Mouse (Mus musculus): ENCODE measurements around the gene Mindy3. TPM values are rescaled to one million over a fixed set of nuclear protein-coding genes. Genes with fewer than 3 reads are reported as not detected.

Gene Mindy3
- polyA plus RNA-seq, 1 experiment from 2014 or later: 21.6 TPM

GRCm38 (mm10) chr2:12418121-12418520 is 1.1 kb downstream of the Mindy3 start:
- ATAC-seq: 0 out of 2 replicates have a peak, but pooled peaks have one; percentile 38
- Histone ChIP-seq H3K27ac (ENCODE audit: low read length) (no peak overlapping the region), H3K9ac (ENCODE audit: low read depth, low read length) (peak overlapping the region; percentile 80)

DNA sequence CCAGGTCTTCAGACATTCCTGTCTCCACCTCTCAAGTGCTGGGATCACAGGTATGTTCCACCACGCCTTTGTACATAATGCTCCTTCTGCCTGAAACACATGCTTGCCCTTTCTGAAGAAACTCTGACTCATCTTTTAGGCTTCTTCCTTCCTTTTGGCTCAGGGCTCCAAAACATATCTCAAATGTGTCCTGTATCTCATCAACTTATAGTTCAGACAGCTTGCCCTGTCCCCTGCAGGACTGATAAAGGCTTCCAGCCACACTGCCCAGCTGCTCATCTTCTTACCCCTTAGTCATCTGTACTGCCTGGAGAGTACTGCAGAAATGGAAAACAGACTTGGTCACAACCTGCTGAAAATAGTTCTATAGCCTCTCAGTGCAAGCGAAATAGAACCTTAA is 7.0 kb downstream of the Mindy3 start:
- no peak for ATAC-seq
- Histone ChIP-seq H3K27ac (ENCODE audit: low read length) (no peak overlapping the region), H3K4me1 (ENCODE audit: control insufficient read depth, insufficient read depth, low read length) (0 out of 2 replicates have a peak, but pooled peaks cover 4% of the 10 kb centered on the region), H3K4me3 (ENCODE audit: low read length) (no peak overlapping the region), H3K9ac (ENCODE audit: low read depth, low read length) (no peak overlapping the region), H3K27me3 (replicated peaks; ENCODE audit: control insufficient read depth, insufficient read depth, low read length) (no peaks in the 10 kb centered on the region), H3K9me3 (ENCODE audit: control insufficient read depth, low read length) (no peaks in the 10 kb centered on the region), H3K36me3 (ENCODE audit: control insufficient read depth, insufficient read depth, low read length) (no peaks in the 10 kb centered on the region), H3K4me2 (ENCODE audit: low read depth, low read length) (no peak overlapping the region)
- 93% methylated on average over 2 of the region's 2 CpGs for WGBS

More at GRCm38 (mm10) chr2:12418121-12418520, 1.1 kb downstream of the Mindy3 start:
- Histone ChIP-seq H3K36me3 (ENCODE audit: control insufficient read depth, insufficient read depth, low read length) (no peaks in the 10 kb centered on the region), H3K27me3 (replicated peaks; ENCODE audit: control insufficient read depth, insufficient read depth, low read length) (no peaks in the 10 kb centered on the region), H3K4me3 (ENCODE audit: low read length) (peak overlapping the region; percentile 94), H3K9me3 (ENCODE audit: control insufficient read depth, low read length) (no peaks in the 10 kb centered on the region), H3K4me2 (ENCODE audit: low read depth, low read length) (peak overlapping the region; percentile 65), H3K4me1 (ENCODE audit: control insufficient read depth, insufficient read depth, low read length) (peaks cover 9% of the 10 kb centered on the region)
- 37% methylated on average over 8 of the region's 8 CpGs for WGBS

GRCm38 (mm10) chr2:12411129-12411528 is 8.1 kb downstream of the Mindy3 start:
- no peak overlapping the region for H3K27ac ChIP-seq (ENCODE audit: low read length)
- H3K4me2 ChIP-seq (ENCODE audit: low read depth, low read length): no peak overlapping the region
- no peak overlapping the region for H3K9ac ChIP-seq (ENCODE audit: low read depth, low read length)
- WGBS: 33% methylated on average over 2 of the region's 2 CpGs
- H3K4me3 ChIP-seq (ENCODE audit: low read length): no peak overlapping the region
- H3K27me3 ChIP-seq (replicated peaks; ENCODE audit: control insufficient read depth, insufficient read depth, low read length): no peaks in the 10 kb centered on the region
- H3K9me3 ChIP-seq (ENCODE audit: control insufficient read depth, low read length): no peaks in the 10 kb centered on the region
- ATAC-seq: peak; percentile 38; the same call in 1 of the 2 replicates
- H3K4me1 ChIP-seq (ENCODE audit: control insufficient read depth, insufficient read depth, low read length): 0 out of 2 replicates have a peak, but pooled peaks cover 4% of the 10 kb centered on the region
- H3K36me3 ChIP-seq (ENCODE audit: control insufficient read depth, insufficient read depth, low read length): no peaks in the 10 kb centered on the region

GRCm38 (mm10) chr2:12406737-12407136 is 12.5 kb downstream of the Mindy3 start:
- no peaks in the 10 kb centered on the region for H3K9me3 ChIP-seq (ENCODE audit: control insufficient read depth, low read length)

GRCm38 (mm10) chr2:12402469-12402868 is 16.8 kb downstream of the Mindy3 start:
- Histone ChIP-seq H3K36me3 (ENCODE audit: control insufficient read depth, insufficient read depth, low read length) (no peaks in the 10 kb centered on the region), H3K9me3 (ENCODE audit: control insufficient read depth, low read length) (no peaks in the 10 kb centered on the region), H3K4me1 (ENCODE audit: control insufficient read depth, insufficient read depth, low read length) (no peaks in the 10 kb centered on the region), H3K4me2 (ENCODE audit: low read depth, low read length) (no peak overlapping the region), H3K27ac (ENCODE audit: low read length) (no peak overlapping the region), H3K4me3 (ENCODE audit: low read length) (no peak overlapping the region), H3K9ac (ENCODE audit: low read depth, low read length) (no peak overlapping the region), H3K27me3 (replicated peaks; ENCODE audit: control insufficient read depth, insufficient read depth, low read length) (no peaks in the 10 kb centered on the region)
- WGBS: 61% methylated on average over 3 of the region's 3 CpGs
- ATAC-seq: no peak

More at GRCm38 (mm10) chr2:12406737-12407136, 12.5 kb downstream of the Mindy3 start:
- Histone ChIP-seq H3K4me2 (ENCODE audit: low read depth, low read length) (no peak overlapping the region), H3K27ac (ENCODE audit: low read length) (no peak overlapping the region), H3K9ac (ENCODE audit: low read depth, low read length) (no peak overlapping the region), H3K4me1 (ENCODE audit: control insufficient read depth, insufficient read depth, low read length) (0 out of 2 replicates have a peak, but pooled peaks cover 4% of the 10 kb centered on the region), H3K27me3 (replicated peaks; ENCODE audit: control insufficient read depth, insufficient read depth, low read length) (no peaks in the 10 kb centered on the region), H3K36me3 (ENCODE audit: control insufficient read depth, insufficient read depth, low read length) (no peaks in the 10 kb centered on the region), H3K4me3 (ENCODE audit: low read length) (no peak overlapping the region)
- WGBS: 94% methylated on average over 2 of the region's 2 CpGs
- no peak for ATAC-seq

DNA sequence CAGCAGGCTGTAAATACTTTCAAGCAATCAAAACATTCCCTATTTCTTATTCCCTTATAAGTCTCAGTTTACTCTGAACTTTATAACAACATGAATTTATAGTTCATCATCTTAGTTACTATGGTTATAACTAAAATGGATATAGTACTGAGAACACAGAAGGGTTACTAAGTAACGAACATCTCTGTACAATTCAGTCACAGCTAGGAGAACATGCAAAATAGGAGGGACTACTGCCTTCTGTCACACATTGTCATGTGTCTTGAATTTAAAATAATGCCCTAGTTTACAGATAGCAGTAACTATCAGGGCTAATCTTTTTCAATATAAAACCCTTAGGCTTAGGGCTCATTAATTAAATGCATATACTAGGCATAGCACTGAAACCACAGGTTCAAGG is 18.1 kb downstream of the Mindy3 start:
- 75% methylated on average over 1 of the region's 1 CpGs for WGBS
- Histone ChIP-seq H3K27me3 (replicated peaks; ENCODE audit: control insufficient read depth, insufficient read depth, low read length) (no peaks in the 10 kb centered on the region), H3K27ac (ENCODE audit: low read length) (no peak overlapping the region), H3K36me3 (ENCODE audit: control insufficient read depth, insufficient read depth, low read length) (no peaks in the 10 kb centered on the region), H3K4me3 (ENCODE audit: low read length) (no peak overlapping the region), H3K9ac (ENCODE audit: low read depth, low read length) (no peak overlapping the region), H3K9me3 (ENCODE audit: control insufficient read depth, low read length) (no peaks in the 10 kb centered on the region), H3K4me2 (ENCODE audit: low read depth, low read length) (no peak overlapping the region), H3K4me1 (ENCODE audit: control insufficient read depth, insufficient read depth, low read length) (no peaks in the 10 kb centered on the region)
- ATAC-seq: no peak

DNA sequence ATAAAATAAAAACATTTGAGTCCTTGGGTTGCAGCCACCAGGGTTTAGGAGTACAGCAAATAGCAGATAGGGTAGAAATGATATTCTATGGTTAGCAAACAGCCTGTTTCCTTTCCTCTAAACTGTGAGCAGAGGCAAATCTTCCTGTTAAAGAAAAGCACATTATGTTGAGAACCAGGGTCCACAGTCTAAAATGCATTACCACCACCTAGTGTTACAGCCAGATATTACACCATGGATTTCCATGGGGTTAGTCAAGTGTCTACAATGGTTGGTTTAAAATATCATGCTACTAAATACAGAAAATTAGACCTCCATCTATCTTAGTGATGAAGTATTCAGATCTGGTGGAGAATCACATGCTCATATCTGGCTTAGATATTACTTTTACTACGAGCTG is 30.2 kb downstream of the Mindy3 start:
- WGBS: 49% methylated on average over 1 of the region's 1 CpGs
- no peaks in the 10 kb centered on the region for H3K9me3 ChIP-seq (ENCODE audit: control insufficient read depth, low read length)
- 0 out of 2 replicates have a peak, but pooled peaks cover 2% of the 10 kb centered on the region for H3K36me3 ChIP-seq (ENCODE audit: control insufficient read depth, insufficient read depth, low read length)
- no peaks in the 10 kb centered on the region for H3K4me1 ChIP-seq (ENCODE audit: control insufficient read depth, insufficient read depth, low read length)
- no peak overlapping the region for H3K4me3 ChIP-seq (ENCODE audit: low read length)
- no peaks in the 10 kb centered on the region for H3K27me3 ChIP-seq (replicated peaks; ENCODE audit: control insufficient read depth, insufficient read depth, low read length)
- H3K9ac ChIP-seq (ENCODE audit: low read depth, low read length): no peak overlapping the region
- no peak overlapping the region for H3K4me2 ChIP-seq (ENCODE audit: low read depth, low read length)
- ATAC-seq: no peak
- no peak overlapping the region for H3K27ac ChIP-seq (ENCODE audit: low read length)

- Histone ChIP-seq H3K4me1 (ENCODE audit: control insufficient read depth, insufficient read depth, low read length) (no peaks in the 10 kb centered on the region), H3K4me3 (ENCODE audit: low read length) (no peak overlapping the region), H3K9ac (ENCODE audit: low read depth, low read length) (no peak overlapping the region), H3K27ac (ENCODE audit: low read length) (no peak overlapping the region), H3K36me3 (ENCODE audit: control insufficient read depth, insufficient read depth, low read length) (0 out of 2 replicates have a peak, but pooled peaks cover 2% of the 10 kb centered on the region), H3K4me2 (ENCODE audit: low read depth, low read length) (no peak overlapping the region), H3K27me3 (replicated peaks; ENCODE audit: control insufficient read depth, insufficient read depth, low read length) (no peaks in the 10 kb centered on the region), H3K9me3 (ENCODE audit: control insufficient read depth, low read length) (no peaks in the 10 kb centered on the region)
- 87% methylated on average over 4 of the region's 4 CpGs for WGBS
- no peak for ATAC-seq
These were observed 30.7 kb downstream of the Mindy3 start for GRCm38 (mm10) chr2:12388569-12388968.

DNA sequence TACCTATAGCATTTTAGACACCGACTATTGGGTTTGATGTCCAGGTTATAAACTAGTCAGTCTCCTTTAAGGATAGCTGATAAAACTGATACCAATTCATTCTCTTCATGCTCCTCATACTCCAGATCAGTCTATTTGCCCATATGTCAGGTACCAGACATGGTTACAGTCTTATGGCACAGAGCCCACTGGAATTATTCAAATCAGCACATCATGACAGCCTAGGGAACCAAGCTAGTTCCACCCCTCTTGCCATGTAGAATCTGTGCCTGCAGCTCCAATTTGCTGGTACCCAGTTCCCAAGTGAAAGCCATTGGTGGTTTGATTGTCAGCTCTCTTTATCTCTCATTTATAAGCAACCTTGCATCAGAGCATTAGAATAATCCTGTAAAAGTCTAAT is 34.9 kb downstream of the Mindy3 start:
- 0 out of 2 replicates have a peak, but pooled peaks cover 2% of the 10 kb centered on the region for H3K36me3 ChIP-seq (ENCODE audit: control insufficient read depth, insufficient read depth, low read length)
- WGBS: 90% methylated on average over 1 of the region's 1 CpGs
- H3K9ac ChIP-seq (ENCODE audit: low read depth, low read length): no peak overlapping the region
- no peak overlapping the region for H3K27ac ChIP-seq (ENCODE audit: low read length)
- H3K27me3 ChIP-seq (replicated peaks; ENCODE audit: control insufficient read depth, insufficient read depth, low read length): no peaks in the 10 kb centered on the region
- H3K9me3 ChIP-seq (ENCODE audit: control insufficient read depth, low read length): no peaks in the 10 kb centered on the region
- no peak for ATAC-seq
- peaks cover 4% of the 10 kb centered on the region; the same call in 1 of the 2 replicates for H3K4me1 ChIP-seq (ENCODE audit: control insufficient read depth, insufficient read depth, low read length)
- H3K4me2 ChIP-seq (ENCODE audit: low read depth, low read length): no peak overlapping the region
- no peak overlapping the region for H3K4me3 ChIP-seq (ENCODE audit: low read length)

- Histone ChIP-seq H3K4me1 (ENCODE audit: control insufficient read depth, insufficient read depth, low read length) (peaks cover 4% of the 10 kb centered on the region; the same call in 1 of the 2 replicates), H3K4me3 (ENCODE audit: low read length) (no peak overlapping the region), H3K9me3 (ENCODE audit: control insufficient read depth, low read length) (no peaks in the 10 kb centered on the region), H3K36me3 (ENCODE audit: control insufficient read depth, insufficient read depth, low read length) (0 out of 2 replicates have a peak, but pooled peaks cover 2% of the 10 kb centered on the region), H3K4me2 (ENCODE audit: low read depth, low read length) (no peak overlapping the region), H3K9ac (ENCODE audit: low read depth, low read length) (no peak overlapping the region), H3K27me3 (replicated peaks; ENCODE audit: control insufficient read depth, insufficient read depth, low read length) (no peaks in the 10 kb centered on the region), H3K27ac (ENCODE audit: low read length) (no peak overlapping the region)
- 71% methylated on average over 4 of the region's 4 CpGs for WGBS
- ATAC-seq: no peak
These were observed 36.6 kb downstream of the Mindy3 start for GRCm38 (mm10) chr2:12382650-12383049.
